Mouse (Mus musculus): ENCODE results near the gene Txnrd2. TPM values are rescaled to one million over a fixed set of nuclear protein-coding genes. Genes with fewer than 3 reads are reported as not detected.

The Txnrd2 gene
- polyA plus RNA-seq, 1 experiment from 2014 or later: 25.4 TPM

DNA sequence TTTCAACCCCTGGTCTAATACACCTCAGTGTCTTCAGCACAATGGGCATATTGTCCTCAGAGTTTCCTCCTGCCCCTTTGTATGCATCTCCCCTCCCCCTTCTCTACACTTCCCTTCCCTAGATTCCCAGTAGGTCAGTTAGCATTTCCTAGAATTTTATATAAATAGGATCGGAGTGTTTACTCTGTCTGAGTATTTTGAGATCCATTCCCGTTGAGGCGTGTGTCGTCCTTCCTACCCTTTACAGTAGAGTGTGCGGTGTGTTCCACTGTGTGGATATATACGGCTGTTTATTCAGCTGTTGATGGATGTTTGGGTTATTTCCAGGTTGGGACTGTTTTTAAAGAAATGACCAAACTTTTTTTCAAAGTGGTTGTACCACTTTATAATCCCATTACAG lies 87.3 kb downstream of the Txnrd2 start:
- Histone ChIP-seq H3K4me3 (replicated peaks) (no peak overlapping the region), H3K9me3 (no peaks in the 10 kb centered on the region), H3K27ac (no peak overlapping the region), H3K36me3 (no peaks in the 10 kb centered on the region), H3K4me2 (replicated peaks) (no peak overlapping the region), H3K9ac (no peak overlapping the region), H3K4me1 (replicated peaks) (no peaks in the 10 kb centered on the region), H3K27me3 (replicated peaks) (no peaks in the 10 kb centered on the region)
- ATAC-seq: no peak
- 44% methylated on average over 6 of the region's 6 CpGs for WGBS

DNA sequence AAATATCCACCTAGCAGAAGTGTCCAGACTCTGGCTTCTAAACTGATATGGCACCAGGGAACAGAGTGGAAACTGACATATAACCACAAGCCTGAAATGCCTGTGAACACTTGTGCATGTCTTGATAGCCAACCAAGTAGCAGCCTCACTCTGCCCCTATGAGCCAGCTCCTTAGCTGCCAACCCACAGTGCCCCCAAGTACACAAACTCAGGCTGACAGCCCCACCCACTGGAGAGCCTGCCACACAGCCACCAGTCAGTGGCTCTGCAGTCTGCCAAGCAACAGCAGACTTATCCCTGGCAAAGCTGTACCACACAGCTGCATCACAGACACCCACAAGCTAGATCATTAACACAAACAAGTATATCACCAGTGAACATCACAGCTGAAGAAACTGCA lies 91.9 kb downstream of the Txnrd2 start:
- no peaks in the 10 kb centered on the region for H3K9me3 ChIP-seq
- no peak overlapping the region for H3K4me2 ChIP-seq (replicated peaks)
- H3K27me3 ChIP-seq (replicated peaks): no peaks in the 10 kb centered on the region
- no peak overlapping the region for H3K9ac ChIP-seq
- no peaks in the 10 kb centered on the region for H3K36me3 ChIP-seq
- H3K27ac ChIP-seq: no peak overlapping the region
- no peak for ATAC-seq
- H3K4me1 ChIP-seq (replicated peaks): no peaks in the 10 kb centered on the region
- no peak overlapping the region for H3K4me3 ChIP-seq (replicated peaks)

DNA sequence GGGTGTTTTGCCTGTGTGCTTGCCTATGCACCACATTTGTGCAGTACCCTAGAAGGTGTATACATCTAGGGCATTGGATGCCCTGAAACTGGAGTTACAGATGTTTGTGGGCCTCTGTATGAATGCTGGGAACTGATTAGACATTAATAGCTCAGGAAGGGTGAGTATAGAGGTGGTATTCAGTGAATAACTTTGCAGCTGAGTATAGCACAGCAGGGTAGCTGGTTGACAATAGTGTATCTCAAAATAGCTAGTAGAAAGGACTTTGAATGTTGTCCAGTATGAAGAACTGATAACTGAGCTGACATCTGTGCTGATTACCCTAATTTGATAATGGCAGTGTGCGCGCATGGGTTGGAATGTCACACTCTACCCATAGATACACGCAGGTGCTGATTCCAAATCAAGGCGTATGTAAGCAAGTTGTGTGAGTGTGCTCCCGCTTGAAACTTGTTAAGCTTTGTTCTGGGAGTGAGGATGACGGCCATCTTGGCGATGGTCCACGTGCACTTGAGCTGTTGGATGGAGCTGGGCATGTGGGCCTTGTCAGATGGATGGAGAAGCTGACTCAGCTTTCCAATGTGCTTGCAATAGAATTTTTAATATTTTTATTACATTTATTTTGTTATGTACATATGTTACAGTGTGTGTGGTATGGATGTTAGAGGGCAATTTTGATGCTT lies 97.5 kb downstream of the Txnrd2 start:
- H3K9ac ChIP-seq: no peak overlapping the region
- WGBS: 92% methylated on average over 8 of the region's 8 CpGs
- H3K36me3 ChIP-seq: no peaks in the 10 kb centered on the region
- no peaks in the 10 kb centered on the region for H3K4me1 ChIP-seq (replicated peaks)
- ATAC-seq: no peak
- no peaks in the 10 kb centered on the region for H3K27me3 ChIP-seq (replicated peaks)
- H3K9me3 ChIP-seq: no peaks in the 10 kb centered on the region
- H3K27ac ChIP-seq: no peak overlapping the region
- no peak overlapping the region for H3K4me2 ChIP-seq (replicated peaks)
- no peak overlapping the region for H3K4me3 ChIP-seq (replicated peaks)

DNA sequence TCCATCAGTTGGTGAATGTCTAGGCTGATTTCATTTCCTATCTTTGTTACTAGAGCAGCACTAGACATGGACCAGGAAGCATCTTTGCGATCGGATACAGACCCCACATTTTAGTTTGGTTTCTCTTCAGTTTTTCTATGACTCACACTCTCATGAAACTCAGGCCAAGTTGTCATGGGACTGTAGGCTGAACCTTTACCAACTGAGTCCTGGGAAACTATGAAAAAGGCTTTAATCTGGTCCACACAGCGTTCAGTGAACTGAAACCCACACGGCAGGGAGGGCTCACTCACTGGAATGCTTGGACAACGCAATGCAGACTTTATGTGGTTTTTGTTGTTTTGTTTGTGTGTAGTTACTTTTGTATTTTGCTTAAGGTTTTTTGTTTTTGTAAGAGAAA lies 102.5 kb downstream of the Txnrd2 start:
- Histone ChIP-seq H3K27me3 (replicated peaks) (no peaks in the 10 kb centered on the region), H3K27ac (no peak overlapping the region), H3K36me3 (no peaks in the 10 kb centered on the region), H3K4me2 (replicated peaks) (no peak overlapping the region), H3K4me1 (replicated peaks) (no peaks in the 10 kb centered on the region), H3K9me3 (no peaks in the 10 kb centered on the region), H3K4me3 (replicated peaks) (no peak overlapping the region), H3K9ac (no peak overlapping the region)
- 88% methylated on average over 5 of the region's 5 CpGs for WGBS
- ATAC-seq: no peak

Other genes starting within 250 kb of the Txnrd2 start
- gene Ccdc188, start 208.5 kb upstream of the Txnrd2 start, polyA plus RNA-seq (2015; fragmentation: Nextera tagmentation; extraction: Ambion mirVana): not detected in 2 replicates
- gene Zdhhc8, start 191.2 kb upstream of the Txnrd2 start, polyA plus RNA-seq (2015; fragmentation: Nextera tagmentation; extraction: Ambion mirVana): 11.5 and 11.6 TPM in 2 replicates
- 102 and 107 TPM in 2 replicates for gene Trmt2a, start 177.7 kb upstream of the Txnrd2 start, polyA plus RNA-seq (2015; fragmentation: Nextera tagmentation; extraction: Ambion mirVana)
- gene Ranbp1, start 177.7 kb upstream of the Txnrd2 start, polyA plus RNA-seq (2015; fragmentation: Nextera tagmentation; extraction: Ambion mirVana): 535 and 668 TPM in 2 replicates
- 3.3 TPM in 1 of 2 replicates, not detected in the other for gene Gm49776, start 168.1 kb upstream of the Txnrd2 start, polyA plus RNA-seq (2015; fragmentation: Nextera tagmentation; extraction: Ambion mirVana)
- 21.4 and 24.8 TPM in 2 replicates for gene Dgcr8, start 137.1 kb upstream of the Txnrd2 start, polyA plus RNA-seq (2015; fragmentation: Nextera tagmentation; extraction: Ambion mirVana)
- 43.0 and 49.4 TPM in 2 replicates for gene Tango2, start 78.3 kb upstream of the Txnrd2 start, polyA plus RNA-seq (2015; fragmentation: Nextera tagmentation; extraction: Ambion mirVana)
- 21.7 and 22.1 TPM in 2 replicates for gene Arvcf, start 78.2 kb upstream of the Txnrd2 start, polyA plus RNA-seq (2015; fragmentation: Nextera tagmentation; extraction: Ambion mirVana)
- gene Comt, start 468 bp downstream of the Txnrd2 start, polyA plus RNA-seq (2015; fragmentation: Nextera tagmentation; extraction: Ambion mirVana): 89.5 and 97.1 TPM in 2 replicates
- 13.8 and 14.0 TPM in 2 replicates for gene Gnb1l, start 72.3 kb downstream of the Txnrd2 start, polyA plus RNA-seq (2015; fragmentation: Nextera tagmentation; extraction: Ambion mirVana)
- 3.2 and 3.4 TPM in 2 replicates for gene Rtl10, start 72.5 kb downstream of the Txnrd2 start, polyA plus RNA-seq (2015; fragmentation: Nextera tagmentation; extraction: Ambion mirVana)
- 0.23 and 0.49 TPM in 2 replicates for gene Tbx1, start 164.3 kb downstream of the Txnrd2 start, polyA plus RNA-seq (2015; fragmentation: Nextera tagmentation; extraction: Ambion mirVana)
- 2.2 and 2.5 TPM in 2 replicates for gene Gp1bb, start 196.0 kb downstream of the Txnrd2 start, polyA plus RNA-seq (2015; fragmentation: Nextera tagmentation; extraction: Ambion mirVana)
- gene Gm49601, start 200.0 kb downstream of the Txnrd2 start, polyA plus RNA-seq (2015; fragmentation: Nextera tagmentation; extraction: Ambion mirVana): 3.5 and 4.3 TPM in 2 replicates
- gene Sept5, start 203.6 kb downstream of the Txnrd2 start, polyA plus RNA-seq (2015; fragmentation: Nextera tagmentation; extraction: Ambion mirVana): 39.0 and 42.7 TPM in 2 replicates

All from intestine, embryonic 15.5 days (tissue).